Mouse (Mus musculus) spleen, adult 12 weeks (tissue): ENCODE results near the gene Sspn.

Experiments used
- DNase-seq: peaks from one replicate; pipeline ENCODE4 v3.0.0; 2022; ENCODE audit warnings: low spot score

Sspn gene

GRCm38 (mm10) chr6:145934001-145934696, 2.7 kb downstream of the Sspn start:
- DNase-seq: no peak

DNA sequence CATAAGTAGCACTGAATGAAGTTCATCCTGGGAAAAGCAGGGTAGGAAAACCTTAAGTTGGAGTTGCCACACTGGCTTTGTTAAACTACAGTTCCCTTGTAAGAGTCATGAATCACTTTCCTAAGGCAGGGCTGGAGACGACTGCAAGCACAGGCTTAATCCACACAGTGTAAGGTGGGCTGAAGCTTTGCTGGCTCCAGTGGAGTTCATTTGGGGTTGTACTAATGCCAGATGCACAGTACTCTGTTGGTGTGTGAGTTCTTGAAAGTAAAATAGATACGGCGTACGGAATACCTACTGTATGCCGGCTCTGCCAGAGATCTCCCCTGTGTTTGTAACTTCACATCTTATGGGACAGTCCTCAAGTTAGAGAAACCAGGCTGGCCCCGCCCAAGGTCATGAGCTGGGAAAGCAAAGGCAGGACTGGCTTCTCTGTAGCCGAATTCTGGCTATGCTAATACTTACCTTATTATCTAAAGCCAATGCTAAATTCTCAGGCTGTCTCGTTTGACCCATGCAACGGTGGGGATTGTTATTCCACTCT, 3.3 kb downstream of the Sspn start:
- DNase-seq: no peak

- DNase-seq: no peak
Observed at GRCm38 (mm10) chr6:145935912-145936311, 4.5 kb downstream of the Sspn start.

- no peak for DNase-seq
Observed at GRCm38 (mm10) chr6:145936511-145936910, 5.1 kb downstream of the Sspn start.

DNA sequence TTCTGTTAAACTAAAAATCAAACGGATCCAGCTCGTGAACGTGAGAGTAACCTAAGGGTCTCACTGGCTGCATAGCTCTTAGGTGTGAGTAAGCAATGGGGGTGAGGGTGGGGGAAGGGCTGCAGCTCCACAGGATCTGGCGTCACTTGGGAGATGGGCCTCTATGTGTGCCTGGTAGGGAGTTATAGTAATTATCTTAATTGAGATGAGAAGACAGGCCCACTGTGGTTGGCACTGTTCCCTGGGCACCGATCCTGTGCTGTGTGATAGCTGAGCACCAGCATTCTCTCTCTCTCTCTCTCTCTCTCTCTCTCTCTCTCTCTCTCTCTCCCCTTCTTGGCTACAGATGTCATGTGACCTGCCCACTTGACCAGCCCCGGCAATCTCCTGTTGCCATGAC, 9.4 kb downstream of the Sspn start:
- DNase-seq: no peak

GRCm38 (mm10) chr6:145942263-145942966, 11.0 kb downstream of the Sspn start:
- DNase-seq: no peak

GRCm38 (mm10) chr6:145943414-145943813, 12.0 kb downstream of the Sspn start:
- no peak for DNase-seq

GRCm38 (mm10) chr6:145945700-145946344, 14.4 kb downstream of the Sspn start:
- DNase-seq: no peak

GRCm38 (mm10) chr6:145949049-145949448, 17.6 kb downstream of the Sspn start:
- no peak for DNase-seq

DNA sequence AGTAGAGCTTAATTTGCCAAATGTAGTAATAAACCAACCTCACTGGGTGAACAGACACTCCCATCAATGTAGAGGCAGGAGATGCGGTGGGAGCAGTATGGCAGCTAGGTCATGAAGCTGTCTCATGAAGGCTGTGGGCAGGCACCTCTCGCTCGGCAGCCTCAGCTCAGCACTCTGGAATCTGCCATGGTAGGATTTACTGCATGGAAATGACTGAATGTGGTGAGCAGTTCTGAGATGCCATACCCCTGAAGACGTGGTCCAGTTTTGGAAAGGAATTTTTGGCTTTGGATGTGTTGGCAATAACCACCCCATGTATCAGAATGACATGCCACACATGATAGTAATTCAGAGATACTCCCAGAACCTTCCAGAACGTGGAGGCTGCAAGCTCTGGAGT, 19.2 kb downstream of the Sspn start:
- DNase-seq: no peak

DNA sequence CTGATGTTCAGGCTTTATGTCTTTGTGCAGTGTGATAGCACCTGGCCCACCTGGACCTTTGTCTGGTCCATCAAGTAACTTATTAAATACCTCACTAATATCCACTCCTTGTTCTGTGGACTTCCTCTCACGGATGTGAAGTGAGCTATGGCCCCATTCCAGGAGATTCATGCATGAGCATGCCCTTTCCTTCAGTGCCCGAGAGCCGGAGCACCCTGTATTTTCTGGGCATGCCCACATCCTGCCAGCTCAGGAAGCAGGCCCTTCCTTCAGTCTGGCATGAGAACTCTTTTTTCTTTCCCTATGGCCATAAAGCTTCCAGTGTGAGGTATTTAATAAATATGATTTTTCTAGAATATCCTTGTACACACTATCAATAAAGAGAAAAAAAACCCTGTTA, 21.2 kb downstream of the Sspn start:
- DNase-seq: no peak

- no peak for DNase-seq
Observed at GRCm38 (mm10) chr6:145953121-145953896, 21.9 kb downstream of the Sspn start.

DNA sequence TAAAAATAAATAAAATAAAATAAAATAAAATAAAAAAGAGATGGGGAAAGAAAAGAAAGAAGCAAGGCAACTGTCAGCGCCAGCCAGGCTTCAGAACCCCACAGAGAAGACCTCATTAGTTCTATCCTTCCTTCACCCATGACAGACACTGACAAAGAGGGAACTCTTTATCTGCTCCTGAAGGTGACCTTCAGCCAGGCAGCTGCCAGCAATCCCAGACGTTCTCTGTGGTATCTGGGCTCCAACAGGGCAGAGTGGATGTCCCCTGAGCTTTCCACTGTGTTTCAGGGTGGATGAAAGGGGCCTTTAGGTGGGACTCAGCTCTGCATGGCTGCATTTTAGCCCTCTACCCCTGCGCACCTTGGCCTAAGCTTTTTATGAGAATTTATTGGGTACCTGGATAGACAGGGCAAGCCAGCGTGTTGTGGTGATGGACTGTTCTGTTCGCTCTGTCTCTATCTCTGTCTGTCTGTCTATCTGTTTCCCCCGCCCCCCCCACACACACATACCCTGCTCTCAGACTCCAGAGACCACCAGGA, 26.1 kb downstream of the Sspn start:
- DNase-seq: no peak

- no peak for DNase-seq
Observed at GRCm38 (mm10) chr6:145958070-145958469, 26.6 kb downstream of the Sspn start.

DNA sequence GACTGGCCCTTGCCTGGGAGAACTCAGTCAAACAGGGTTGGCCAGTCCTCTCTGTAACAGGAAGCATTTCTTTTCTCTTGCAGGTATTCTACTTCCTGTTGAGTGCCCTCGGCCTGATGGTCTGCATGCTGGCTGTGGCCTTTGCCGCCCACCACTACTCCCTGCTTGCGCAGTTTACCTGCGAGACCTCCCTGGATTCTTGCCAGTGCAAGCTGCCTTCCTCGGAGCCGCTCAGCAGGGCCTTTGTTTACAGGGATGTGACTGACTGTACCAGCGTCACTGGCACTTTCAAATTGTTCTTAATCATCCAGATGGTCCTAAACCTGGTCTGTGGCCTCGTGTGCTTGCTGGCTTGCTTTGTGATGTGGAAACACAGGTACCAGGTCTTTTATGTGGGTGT, 29.6 kb downstream of the Sspn start:
- DNase-seq: no peak

DNA sequence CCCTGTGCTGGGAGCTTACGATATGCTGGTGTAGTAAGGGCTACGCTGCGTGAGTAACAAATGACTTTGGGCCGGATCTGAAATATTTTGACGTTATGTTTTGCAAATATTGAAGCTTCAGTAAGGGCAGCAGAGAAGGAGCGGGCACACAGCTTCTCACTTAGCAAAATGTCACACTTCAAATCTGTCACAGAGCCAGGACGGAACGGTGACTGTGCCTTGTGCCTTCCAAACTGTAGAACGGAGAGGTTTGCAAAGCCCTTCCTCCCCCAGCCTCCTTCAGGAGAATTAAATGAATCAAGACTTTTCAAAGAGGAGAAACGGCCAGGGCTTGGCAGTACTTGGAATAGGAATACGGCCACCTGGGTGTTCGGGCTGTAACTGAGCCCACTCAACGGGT, 32.5 kb downstream of the Sspn start:
- no peak for DNase-seq

- DNase-seq: no peak
Observed at GRCm38 (mm10) chr6:145967693-145968092, 36.3 kb downstream of the Sspn start.

DNA sequence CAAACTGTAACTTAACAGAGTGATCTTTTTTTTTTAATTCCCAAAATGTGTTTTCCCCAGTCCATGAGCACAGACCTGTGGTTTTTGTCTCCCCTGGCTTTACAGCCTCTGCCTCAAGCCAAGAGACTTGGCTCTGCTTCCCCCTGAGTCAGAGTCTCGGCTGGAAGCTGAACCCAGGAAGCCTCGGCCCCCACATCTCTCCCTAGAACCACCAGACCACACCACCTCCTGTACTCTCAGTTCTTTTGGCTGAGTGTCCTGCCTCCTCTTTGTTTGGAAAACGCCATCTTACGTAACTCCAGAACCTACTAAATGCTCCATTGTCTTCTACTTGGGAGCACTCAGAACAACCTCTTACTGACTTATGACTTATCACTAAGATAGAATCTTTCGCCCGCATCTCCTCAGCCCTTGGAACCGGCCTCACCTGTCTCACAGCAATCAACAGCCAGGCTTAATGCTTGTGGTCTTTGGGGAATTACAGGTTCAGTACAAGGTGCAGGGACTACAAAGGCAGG, 36.9 kb downstream of the Sspn start:
- DNase-seq: no peak

- no peak for DNase-seq
Observed at GRCm38 (mm10) chr6:145968821-145969220, 37.4 kb downstream of the Sspn start.

GRCm38 (mm10) chr6:145969572-145969971, 38.1 kb downstream of the Sspn start:
- DNase-seq: no peak

DNA sequence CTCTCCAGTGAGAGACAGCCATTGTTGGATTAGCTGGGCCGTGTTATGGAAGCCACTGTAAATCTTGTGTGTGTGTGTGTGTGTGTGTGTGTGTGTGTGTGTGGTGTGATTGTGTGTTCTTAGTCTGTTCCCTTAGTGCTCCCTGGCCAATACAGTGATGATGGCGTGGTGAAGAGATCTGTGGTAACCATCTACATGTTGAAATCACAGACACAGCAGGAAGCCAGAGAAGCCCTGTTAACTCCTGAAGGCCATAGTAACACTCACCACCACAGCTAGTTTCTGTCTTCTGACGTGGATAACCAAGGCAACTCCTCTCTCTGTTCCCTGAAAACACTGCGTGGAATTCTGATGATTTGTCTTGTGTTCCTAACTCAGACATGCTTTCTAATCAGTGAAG, 40.7 kb downstream of the Sspn start:
- no peak for DNase-seq

DNA sequence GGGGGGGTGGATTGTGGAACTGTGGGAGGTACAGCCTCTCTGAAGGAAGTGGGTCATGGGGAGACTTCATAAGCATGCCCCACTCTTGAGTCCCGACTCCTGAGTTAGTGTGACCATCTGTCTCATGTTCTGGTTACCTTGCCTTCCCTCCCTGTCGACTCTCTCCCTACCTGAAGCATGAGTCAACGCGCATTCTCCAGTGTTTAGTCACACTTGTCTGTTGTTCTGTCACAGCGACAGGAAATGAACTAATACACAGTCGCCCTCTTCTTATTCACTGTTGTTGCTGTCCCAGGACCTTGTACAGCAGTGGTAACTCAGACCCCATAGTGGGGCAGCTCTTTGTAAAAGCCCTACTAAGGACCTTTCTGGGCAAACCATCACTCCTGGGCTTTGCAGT, 41.4 kb downstream of the Sspn start:
- no peak for DNase-seq
